Mouse (Mus musculus) spleen, postnatal 36 days (tissue): ENCODE measurements around the gene Actl6a.
"Not testable (repeated sequence)": the region's sequence is repeated elsewhere in the genome, so short reads cannot be mapped to it uniquely, and the experiment has no call there.

Source experiments
- DNase-seq, 2 experiments: peaks; one replicate each; pipeline ENCODE4 v3.0.0; 2022; ENCODE audit warnings: low spot score in 2 of 2, mixed read lengths in 1 of 2

The Actl6a gene

DNA sequence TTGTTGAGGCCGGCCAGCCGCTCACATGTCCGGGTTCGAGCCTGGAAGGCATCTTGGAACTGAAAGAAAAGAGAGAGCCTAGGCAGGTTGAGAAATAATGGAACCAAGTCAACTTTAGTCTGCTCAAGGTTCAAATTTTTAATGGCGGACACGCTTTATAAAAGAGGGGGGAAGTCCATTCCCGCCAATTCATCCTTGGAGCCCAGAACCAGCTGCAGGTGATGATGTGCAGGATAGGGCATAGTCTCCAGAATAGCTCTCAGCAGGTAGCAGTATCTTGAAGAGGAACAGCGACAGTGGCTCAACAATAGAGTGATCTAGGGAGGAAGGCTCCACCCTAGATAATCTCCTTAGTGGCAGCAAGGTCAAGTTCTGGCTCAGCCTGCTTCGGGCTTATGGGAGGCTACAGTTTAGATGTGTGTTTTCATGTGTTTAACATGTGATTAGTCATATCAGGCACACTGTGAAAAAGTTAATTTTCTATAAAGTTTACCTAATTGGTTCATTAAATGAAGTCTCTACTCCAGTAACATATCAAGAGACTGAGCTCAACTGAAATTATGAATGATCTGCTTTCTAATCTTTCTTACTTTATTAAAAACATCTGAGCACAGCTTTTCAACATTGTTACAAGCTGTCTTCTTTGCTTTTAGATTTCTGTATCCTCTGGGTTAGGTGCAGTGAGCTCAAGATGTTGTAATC lies at the start of gene Actl6a:
Gene Actl6a (plus strand): TSS at position 652 of the 702 bp plus-strand sequence.
- DNase-seq, result not testable (repeated sequence)

DNA sequence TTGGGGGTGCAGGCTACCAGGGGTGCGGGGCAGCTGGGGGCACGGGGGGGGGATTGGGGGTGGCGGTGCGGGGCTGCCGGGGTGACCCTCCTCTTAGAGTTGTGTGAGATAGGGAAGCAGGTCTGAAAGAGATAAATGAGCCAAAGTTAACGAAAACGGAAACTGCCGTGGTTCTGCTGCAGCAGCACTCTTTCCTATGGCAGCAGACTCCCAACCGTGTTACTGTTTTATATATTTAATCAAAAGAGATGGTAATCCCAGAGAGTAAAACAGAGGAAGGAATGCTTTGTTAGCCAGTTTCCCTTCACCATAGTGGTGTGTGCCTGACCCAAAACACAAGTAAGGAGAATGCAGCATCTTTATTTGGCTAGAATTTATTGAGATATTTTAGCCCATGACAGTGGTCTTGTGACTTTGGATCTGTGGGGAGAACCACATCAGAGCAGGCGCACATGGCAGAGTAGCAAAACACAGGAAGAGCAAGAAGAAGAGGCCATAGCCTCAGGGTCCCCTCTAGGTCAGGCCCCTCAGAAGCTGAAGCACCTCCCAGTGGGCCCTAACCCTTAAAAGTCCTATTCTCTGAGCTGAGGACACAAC lies 49.6 kb upstream of the Actl6a start:
- no peak for DNase-seq

DNA sequence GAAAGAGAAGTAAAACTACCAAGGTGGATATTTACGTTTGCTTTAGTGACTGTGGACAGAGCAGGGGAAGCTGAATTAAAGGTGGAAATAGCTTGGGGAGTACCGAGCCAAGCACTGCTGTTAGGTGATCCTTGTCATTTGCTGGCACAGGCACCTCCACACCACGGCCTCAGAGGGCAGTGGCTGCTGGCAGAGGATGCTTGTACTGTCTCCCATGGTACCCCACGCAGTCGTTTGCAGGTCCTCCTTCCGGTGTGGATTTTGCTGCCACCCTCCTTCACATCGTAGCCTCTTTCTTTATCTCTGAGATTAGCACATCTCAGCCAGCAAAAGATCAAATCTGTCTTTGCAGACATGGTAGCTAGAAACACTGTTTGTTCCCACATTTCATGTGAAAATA lies 47.7 kb upstream of the Actl6a start:
- DNase-seq, result no peak

DNA sequence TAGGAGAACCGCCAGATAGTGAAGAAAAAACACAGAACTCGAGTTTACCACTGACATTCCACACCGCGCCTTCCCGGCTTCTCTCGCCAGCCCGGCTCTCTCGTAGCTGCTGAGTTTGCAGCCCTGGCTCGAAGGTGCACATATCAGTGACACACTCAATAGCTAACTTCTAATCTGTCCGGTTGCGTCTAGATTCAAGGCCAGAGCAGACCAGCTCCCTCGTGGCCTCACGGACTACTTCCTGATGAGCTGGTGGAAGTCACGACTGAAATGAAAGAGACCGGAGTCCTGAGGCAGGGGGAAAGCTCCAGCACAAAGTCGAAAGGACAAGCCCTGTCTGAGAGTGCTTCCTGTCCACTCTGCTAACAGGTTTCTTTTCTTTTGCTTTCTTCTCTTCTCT lies 47.3 kb upstream of the Actl6a start:
- no peak for DNase-seq

DNA sequence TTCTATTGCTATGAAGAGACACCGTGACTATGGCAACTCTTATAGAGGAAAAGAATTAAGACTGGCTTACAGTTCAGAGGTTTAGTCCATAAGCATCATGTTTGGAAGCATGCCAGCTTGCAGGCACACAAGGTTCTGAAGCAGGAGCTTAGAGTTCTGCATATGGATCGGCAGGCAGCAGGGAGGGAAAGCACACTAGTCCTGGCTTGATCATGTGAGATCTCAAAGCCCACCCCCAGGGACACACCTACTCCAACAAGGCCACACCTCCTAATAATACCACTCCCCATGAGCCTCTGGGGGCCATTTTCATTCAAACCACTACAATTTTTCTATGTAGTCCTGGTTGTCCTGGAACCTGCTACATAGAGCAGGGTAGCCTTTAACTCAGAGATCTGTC lies 46.6 kb upstream of the Actl6a start:
- no peak for DNase-seq

DNA sequence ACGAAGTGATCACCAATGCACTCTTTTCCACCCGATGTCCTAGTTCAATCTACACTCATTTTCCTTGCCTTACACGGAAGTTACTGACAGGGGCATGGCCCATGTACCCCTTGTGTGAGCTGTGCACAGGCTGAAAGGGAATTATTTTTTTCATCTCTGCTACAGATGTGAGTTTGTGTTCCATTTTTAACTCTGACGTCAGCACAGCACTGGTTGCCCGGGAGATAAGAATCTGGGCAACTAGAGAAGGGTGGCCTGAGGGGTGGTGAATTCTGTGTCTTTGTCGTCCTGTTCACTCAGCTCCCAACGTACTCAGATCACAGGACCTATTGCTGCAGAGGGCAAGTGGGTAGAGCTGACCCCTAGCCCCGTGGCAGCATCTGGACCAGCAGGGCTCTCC lies 45.8 kb upstream of the Actl6a start:
- DNase-seq, result no peak

DNA sequence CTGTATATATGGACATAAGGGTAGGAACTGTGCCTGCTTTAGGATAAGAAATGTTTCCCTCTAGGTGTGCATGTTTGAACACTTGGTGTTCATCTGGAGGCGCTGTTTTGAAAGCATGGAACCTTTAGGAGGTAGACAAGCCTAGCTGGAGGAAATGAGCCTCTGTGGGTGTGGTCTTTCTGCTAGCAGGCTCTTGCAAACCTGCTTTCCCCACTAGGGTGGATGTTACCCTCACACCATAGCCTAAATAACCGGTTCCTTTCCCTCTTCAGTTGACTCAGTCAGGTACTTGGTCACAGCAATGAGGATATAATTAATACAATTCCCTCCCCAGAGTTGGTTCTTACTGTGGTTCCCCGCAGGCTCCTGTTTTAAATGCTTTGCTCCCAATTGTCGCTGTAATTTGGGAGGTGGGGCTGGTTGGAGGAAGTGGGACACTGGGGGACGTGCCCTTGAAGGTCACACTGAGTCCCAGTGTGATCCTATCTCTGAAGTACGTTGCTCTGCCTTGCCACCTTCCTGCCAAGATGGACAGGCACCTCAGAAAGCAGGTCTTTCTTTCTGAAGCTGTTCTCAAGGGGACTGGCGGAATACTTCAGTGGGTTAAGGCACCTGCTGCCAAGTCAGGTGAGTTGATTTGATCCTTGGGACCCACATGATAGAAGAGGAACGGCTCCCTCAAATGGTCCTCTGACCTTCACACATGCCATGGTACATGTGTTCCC lies 45.1 kb upstream of the Actl6a start:
- DNase-seq, result no peak

DNA sequence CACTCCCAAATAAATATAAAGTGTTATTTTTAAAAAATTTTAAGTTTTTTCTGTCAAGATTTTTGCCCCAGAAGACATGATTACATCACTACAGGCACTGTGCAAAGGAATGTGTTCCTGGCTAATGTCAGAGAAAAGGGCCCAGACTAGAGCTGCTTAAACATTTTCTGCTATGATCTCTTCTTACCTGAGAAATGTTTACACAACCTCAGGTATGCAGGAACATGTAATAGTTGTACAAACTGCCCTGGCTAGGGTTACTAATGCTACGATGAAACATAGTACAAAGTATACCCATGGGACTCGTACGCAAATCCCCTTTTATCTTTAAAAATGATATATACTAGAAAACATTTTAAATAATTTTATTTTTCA lies 44.6 kb upstream of the Actl6a start:
- no peak for DNase-seq

DNA sequence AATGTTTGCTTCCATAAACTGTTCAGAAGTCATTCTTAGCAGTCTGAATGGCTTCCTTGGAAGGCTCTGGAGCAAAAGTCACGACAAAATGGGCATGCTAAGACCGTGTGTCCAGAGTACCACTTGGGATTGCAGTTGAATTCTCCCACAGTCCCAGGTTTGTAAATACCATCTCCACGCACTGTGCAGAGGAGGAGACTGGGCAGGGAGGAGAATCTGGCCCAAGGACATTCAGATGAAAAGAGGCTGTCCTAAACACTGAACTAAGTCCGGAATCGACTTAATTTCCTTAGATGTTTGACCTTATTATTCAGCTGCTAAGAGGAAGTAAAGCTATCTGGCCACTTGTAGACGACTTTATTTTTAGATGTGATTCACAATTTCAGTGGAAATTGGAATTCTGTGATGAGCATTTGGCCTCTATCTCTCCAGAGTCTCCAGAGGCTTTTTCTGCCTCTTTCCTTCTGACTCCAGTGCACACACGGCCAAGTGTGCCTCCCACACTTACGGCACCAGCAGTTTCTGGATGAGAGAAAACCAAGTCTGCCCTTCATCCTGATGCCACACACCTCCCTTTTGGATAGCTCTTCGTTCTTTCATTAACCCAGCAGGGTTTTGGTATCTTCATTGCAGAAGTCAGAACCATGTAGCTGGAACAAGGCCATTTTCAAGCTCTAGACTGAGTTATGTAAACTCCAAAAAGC lies 37.7 kb upstream of the Actl6a start:
- no peak for DNase-seq

DNA sequence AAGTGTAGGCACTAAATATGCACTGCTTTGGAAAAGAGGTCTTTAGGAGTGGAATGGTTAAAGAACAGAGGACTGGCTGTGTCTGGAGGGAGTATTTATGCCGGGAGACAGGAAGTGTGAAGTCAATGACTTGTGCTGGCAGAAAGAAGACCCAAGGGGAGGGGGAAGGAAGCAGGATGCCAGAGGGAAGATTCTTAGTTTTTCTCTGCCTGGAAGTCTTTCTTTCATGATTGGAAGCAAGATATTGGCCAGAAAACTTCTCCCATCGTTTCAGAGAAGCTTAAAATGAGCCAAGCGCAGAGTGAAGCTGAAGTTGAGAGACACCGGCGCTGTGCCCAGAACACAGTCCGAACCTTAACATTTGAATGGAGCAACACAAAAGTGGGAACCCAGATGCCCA lies 36.9 kb upstream of the Actl6a start:
- DNase-seq, result no peak

DNA sequence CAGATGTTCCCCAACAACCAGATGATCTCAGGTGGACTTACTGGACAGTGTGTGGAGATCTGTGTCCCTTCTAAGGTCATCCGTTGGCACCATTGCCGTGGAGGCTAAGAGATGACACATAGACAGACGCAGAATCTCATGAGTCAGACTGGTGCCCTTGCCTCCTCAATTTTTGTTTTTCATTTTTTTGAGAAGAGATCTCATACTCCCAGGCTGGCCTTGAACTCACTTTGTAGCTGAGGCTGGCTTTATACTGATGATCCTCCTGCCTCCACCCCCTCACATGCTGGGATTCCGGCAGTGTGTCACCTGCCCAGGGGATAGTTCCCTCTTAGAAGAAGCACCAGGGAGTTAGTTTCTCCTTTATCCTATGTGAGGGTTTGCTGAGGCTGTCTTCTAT lies 35.9 kb upstream of the Actl6a start:
- no peak for DNase-seq

DNA sequence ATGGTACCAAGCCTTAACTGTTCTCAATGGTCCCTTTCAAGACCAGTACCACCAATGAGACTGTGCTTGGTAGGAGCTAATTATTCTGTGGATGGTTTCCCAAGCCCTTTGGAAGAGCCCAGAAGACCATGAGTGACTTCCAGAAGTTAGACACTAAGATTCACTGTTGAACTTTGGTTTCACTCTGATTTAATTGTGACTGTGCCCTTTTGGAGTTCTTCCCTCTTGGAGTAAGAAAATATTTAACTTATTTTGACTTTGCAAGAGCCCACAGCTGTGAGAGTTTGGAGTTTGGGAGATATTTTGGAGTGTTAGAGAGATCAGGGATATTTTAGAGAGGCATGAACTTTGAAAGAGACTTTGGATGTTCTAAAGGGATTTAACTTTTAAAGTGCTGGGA lies 32.9 kb upstream of the Actl6a start:
- DNase-seq, result no peak

DNA sequence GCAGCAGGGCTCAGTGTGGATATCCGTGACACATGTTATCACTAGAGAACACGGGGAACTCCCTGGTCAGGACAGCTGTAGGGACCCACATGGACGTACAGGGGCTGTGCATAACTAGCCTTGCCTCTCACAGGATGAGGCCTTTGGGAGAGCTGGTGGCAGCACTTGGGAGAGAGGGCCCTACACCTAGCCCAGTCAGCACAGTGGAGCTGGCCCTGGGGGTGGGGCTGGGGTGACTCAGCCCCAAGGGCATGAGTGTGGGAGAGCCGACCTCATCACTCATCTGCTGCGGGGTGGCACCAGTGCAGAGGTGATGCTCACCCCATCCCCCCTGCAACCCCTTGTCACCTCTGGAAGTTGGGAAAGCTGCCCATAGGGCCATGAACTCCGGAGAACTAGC lies 29.7 kb upstream of the Actl6a start:
- DNase-seq, result no peak

DNA sequence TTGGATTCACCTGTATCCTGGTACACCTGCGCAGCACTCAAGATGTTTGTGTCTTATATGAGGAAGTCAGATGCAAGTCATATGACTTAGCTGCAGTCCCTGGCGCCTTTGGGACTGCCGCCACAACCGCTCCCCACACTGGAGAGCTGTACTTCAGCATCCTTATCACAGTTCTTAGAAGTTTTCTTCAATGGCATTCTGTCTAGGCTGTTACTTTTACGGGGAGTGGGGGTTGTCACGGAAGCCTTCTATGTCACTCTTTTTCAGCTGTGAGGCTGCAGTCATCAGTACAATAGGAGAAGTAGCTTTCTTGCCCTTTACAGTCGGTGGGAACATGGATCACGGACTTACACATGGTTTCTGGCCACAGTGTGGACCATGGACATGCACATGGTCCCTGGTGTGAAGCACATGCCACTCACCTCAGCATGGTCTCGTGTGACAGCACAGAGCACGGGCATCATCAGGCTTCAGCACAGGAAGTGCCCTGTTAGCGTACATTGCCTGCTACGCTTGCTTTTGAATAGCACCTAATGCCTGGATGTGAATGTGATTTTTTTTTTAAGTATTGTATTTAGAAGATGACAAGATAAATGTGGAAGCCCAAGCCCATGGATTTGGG lies 23.1 kb upstream of the Actl6a start:
- no peak for DNase-seq

DNA sequence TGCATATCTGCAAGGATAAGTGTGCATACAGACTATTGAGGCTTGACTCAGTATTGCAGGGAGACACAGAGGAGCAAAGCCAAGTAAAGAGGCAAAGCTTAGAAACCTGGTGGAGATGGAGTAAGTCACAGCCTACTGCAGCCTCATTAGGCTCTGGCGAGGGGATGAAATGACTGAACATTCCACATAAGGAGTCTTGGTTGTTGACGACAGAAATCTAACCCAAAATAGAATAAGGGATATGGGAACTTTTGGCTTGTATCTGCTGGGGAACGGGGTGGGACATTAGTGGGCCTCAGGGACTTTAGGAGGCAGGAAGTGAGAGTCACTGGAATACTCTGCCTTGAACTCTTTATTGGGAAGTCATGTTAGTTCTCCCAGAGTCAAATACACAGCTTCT lies 21.5 kb upstream of the Actl6a start:
- DNase-seq, result no peak

DNA sequence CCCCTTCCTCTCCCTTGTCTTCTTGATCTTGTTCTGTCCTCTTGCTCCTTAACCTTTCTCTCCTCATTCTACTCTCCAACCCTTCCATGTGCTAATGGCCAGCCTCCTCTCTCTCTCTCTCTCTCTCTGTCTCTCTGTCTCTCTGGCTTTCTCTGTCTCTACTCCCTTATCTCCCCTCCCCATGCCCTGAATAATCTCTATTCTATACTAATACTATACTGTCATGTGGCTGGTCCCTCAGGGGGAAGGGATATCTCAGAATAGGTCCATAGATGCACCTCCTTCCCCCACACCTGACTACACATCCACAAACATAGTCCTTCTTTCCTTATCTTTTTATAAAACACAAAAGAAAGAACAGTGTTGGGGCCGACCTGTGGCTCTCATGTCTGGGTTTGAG lies 19.6 kb upstream of the Actl6a start:
- no peak for DNase-seq

DNA sequence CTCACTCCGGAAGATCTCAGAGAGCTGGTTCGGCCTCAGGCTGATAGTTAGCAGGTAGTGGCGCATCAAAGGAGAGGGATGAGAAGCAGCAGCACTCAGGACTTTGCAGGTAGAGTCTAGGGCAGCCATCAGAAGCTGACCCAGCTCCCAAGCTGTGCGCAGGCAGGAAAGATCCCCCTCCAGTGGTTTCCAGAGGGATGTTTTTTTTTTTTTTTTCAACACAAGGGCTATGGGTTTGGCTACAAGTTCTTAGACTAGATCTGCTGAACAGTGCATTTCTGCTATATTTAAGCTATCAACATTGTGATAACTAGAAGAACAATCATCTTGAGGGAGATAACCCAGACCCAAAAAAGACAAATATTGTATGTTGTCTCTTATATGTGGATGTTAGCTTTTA lies 18.9 kb upstream of the Actl6a start:
- no peak for DNase-seq

DNA sequence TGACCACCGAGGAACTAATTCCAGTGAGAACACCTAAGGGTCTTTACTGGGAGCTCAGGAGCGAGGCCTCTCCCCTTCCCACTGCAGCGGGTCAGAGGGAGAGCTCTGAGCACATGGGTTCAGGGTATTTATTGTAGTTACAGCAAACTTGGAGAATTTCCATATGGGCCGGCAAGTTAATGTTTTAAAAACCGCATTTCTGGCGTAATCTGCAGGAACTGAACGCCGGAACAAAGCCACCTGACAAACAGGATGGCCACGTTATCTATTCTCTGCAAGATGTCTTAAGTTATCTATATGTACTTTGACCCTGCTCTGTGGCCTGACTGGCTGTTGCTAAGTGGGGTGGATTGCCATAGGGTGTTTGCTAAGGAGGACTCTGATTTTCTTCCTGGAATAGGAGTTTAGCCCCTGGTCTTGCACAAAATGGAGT lies 16.5 kb upstream of the Actl6a start:
- no peak for DNase-seq

DNA sequence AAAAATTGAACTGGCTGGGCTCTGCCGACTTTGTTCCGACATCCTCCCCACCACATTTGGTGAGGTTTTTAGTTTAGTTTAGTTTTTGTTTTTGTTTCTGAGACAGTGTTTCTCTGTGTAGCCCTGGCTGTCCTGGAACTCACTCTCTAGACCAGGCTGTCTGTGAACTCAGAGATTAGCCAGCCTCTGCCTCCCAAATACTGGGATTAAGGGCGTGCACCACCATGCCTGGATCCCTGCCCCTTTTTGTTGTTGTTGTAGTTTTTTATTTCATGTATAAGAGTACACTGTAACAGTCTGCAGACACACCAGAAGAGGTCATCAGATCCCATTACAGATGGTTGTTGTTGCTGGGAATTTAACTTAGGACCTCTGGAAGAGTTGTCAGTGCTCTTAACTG lies 16.1 kb upstream of the Actl6a start:
- DNase-seq, result no peak

DNA sequence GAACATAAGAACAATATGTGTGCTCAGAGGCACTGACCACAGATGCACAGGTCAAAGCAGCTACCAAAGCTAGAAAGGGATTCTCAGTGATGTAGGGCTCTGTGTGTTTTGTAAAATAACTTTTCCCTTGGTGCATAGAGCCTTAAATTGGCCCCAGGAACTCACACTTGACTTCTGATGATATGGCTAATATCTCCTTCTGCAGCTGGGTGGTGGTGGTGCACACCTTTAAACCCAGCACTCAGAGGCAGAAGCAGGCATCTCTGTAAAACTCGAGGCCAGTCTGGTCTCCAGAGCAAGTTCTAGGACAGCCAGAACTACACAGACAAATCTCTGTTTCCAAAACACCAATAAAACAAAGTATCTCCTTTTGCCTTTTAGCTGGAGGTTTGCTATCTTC lies 15.2 kb upstream of the Actl6a start:
- no peak for DNase-seq

DNA sequence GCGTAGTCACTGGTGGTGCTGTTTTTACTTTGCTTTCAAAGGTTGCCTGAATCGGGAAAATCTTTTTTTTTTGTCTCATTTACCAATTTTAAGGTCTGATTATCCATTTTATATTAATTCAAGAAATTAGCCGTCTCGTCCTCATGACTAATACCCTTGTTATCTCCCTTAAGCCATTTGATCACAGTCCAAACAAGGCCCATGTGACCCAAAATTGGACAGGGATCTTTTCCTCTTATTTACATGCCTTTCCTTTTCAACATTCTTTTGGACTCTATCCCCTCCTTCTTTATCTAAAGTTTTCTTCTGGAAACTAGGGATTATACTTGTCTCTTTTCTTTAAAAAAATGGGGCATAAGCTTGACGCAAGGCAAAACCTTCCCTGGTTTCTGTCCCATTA lies 14.3 kb upstream of the Actl6a start:
- DNase-seq, result no peak

DNA sequence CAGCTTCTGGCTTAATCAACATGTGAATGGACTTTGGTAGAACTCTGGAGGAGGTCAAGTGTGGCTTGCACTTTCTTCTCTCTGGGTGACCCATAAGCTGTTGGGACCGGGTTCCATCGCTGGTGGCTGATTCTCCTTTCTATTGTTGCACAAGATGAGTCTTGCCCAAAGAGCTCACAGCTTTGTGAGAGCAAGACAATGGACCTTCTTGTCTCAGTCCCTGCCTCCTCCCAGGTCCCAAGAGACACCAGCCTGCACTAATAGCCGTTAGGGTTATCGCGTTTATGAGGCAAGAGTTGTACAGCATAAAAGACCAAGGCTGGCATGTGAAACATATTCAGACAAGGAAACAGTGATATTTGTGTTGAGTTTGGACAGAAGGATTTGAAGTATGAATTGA lies 11.9 kb upstream of the Actl6a start:
- DNase-seq, result no peak
